Mouse (Mus musculus) midbrain, embryonic 13.5 days (tissue): ENCODE measurements around the gene Neurog1. TPM values are rescaled to one million over a fixed set of nuclear protein-coding genes. Genes with fewer than 3 reads are reported as not detected.
A peak's percentile ranks its signal among the peaks of the same experiment; 100 is the strongest.

Experiments
- ATAC-seq: fragments of 200-750 bp; cut with Nextera tagmentation; 2 replicates; pipeline ENCODE4 v1.8.0; 2017; ENCODE audit warnings: mild to moderate bottlenecking, moderate TSS enrichment, moderate library complexity
- H3K27ac ChIP-seq: fragments of 300-500 bp; sonication (generic); 2 replicates; pipeline ENCODE4 v1.5.1; 2015; ENCODE audit warnings: inconsistent platforms, mild to moderate bottlenecking, moderate library complexity
- H3K27me3 ChIP-seq: fragments of 300-500 bp; sonication (generic); 2 replicates; pipeline ENCODE4 v1.6.1; 2015; ENCODE audit warnings: mild to moderate bottlenecking, inconsistent platforms
- H3K36me3 ChIP-seq: fragments of 300-500 bp; sonication (generic); 2 replicates; pipeline ENCODE4 v1.6.1; 2015; ENCODE audit warnings: mild to moderate bottlenecking, inconsistent platforms
- H3K4me1 ChIP-seq: fragments of 300-500 bp; sonication (generic); replicated peaks from 2 replicates; pipeline ENCODE4 v1.6.1; 2015; ENCODE audit warnings: inconsistent platforms
- H3K4me2 ChIP-seq: fragments of 300-500 bp; sonication (generic); replicated peaks from 2 replicates; pipeline ENCODE4 v1.6.1; 2015; ENCODE audit warnings: moderate library complexity, mild to moderate bottlenecking, inconsistent platforms
- H3K4me3 ChIP-seq: fragments of 300-500 bp; sonication (generic); replicated peaks from 2 replicates; pipeline ENCODE4 v1.5.1; 2015; ENCODE audit warnings: mild to moderate bottlenecking, inconsistent platforms
- H3K9ac ChIP-seq: fragments of 300-500 bp; sonication (generic); replicated peaks from 2 replicates; pipeline ENCODE4 v1.6.1; 2015; ENCODE audit warnings: mild to moderate bottlenecking, inconsistent platforms
- H3K9me3 ChIP-seq: fragments of 300-500 bp; sonication (generic); 2 replicates; pipeline ENCODE4 v1.6.1; 2016; ENCODE audit warnings: mild to moderate bottlenecking, inconsistent platforms
- WGBS: fragments of 180-500 bp; shearing (Covaris S2); methylation state at CpG from one replicate; pipeline ENCODE4 v1.1.7; 2015; 5-methylcytosine and 5-hydroxymethylcytosine counted together
- polyA plus RNA-seq: library from polyadenylated mRNA; unstranded; fragments of >200 nt; fragmentation: Nextera tagmentation; extraction: Ambion mirVana; gene quantifications from 2 replicates; pipeline ENCODE4 v1.2.1, GENCODE M21; 2015

Gene Neurog1
- polyA plus RNA-seq, 1 experiment from 2014 or later: 15.8 TPM

DNA sequence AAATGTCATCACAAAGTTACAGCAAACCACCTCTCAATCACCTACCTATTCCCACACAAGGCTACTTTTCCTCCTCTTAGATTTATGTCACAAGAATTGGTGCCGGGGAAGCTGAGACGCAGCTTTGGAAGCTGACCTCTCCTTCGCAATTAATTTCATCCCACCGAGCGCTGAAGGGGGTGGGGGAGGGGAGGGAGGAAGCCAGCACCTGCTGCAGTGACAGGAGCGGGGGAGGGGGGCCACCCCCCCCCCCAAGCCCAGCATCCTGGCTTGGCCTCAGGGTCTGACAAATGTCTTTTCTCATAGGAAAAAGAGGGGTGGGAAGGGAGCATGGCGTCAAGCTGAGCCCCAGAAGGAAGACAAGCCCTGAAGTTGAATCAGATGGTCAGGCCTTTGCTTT is 23.2 kb downstream of the Neurog1 start:
- H3K27me3 ChIP-seq: peaks cover 96% of the 10 kb centered on the region
- no peaks in the 10 kb centered on the region for H3K36me3 ChIP-seq
- WGBS: 3% methylated on average over 7 of the region's 7 CpGs
- no peak overlapping the region for H3K9ac ChIP-seq
- no peak overlapping the region for H3K4me2 ChIP-seq
- no peak for ATAC-seq
- peaks cover 31% of the 10 kb centered on the region for H3K4me1 ChIP-seq
- no peaks in the 10 kb centered on the region for H3K9me3 ChIP-seq
- no peak overlapping the region for H3K27ac ChIP-seq
- H3K4me3 ChIP-seq: no peak overlapping the region

DNA sequence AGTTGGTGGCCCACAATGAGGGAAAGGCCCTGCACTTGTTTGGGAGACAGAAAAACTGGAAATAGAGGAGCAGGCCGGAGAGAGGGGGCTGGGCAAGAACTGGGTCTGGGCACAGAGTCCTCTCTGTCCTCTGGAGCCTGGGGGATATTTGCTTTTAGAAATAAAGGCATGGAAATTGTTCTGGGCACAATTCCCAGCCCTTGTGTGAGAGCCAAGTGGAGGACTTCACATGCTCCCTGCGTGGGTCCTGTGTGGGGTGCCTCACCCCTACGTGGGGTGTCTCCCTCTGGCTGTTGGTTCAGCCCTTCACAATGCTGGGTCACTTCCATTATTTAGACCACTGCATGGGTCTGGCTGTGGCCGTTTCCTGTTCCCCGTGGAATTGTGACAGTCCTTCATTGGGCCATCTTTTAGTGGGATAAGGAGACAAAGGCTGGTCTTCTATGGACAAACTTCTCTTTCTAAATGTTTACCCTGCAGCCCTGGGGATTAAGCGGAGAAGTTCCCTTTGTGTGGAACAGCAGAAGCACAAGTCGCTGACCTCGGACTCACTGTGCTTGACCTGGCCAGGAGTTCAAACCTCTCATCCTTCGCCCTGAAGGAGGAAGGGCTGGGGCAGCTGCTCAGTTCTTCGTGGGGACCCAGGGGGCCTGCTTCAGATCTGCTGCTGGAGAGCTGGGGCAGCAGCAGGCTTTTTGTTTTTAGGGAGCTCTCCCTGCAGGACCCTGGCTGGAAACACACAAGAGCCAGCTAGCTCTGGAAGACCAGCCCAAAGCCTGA is 25.6 kb downstream of the Neurog1 start:
- Histone ChIP-seq H3K4me1 (peaks cover 55% of the 10 kb centered on the region), H3K9me3 (no peaks in the 10 kb centered on the region), H3K36me3 (no peaks in the 10 kb centered on the region), H3K9ac (no peak overlapping the region), H3K4me3 (no peak overlapping the region), H3K27ac (no peak overlapping the region), H3K4me2 (no peak overlapping the region), H3K27me3 (peaks cover 94% of the 10 kb centered on the region)
- ATAC-seq: no peak
- 14% methylated on average over 10 of the region's 10 CpGs for WGBS

DNA sequence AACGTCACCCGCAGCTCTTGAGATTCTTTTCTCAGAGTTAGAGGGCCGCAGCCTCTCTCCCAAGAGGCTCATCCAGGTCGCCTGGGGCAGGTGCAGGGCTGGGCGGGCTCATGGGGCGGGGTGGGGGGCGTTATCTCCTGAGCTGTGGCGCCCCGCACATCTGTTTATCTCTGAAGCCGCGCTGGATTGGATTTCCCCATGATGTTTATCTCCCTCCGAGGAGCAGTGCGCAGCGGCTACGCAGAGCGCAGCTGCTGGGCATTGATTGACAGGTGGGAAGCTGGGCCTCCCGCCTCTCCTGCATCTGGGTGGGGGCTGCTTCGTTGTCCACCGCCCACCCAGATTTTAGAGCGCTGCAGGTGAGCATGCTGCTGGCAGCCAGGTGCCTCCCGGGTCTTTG is 28.3 kb downstream of the Neurog1 start:
- no peak for ATAC-seq
- peaks cover 84% of the 10 kb centered on the region for H3K27me3 ChIP-seq
- H3K27ac ChIP-seq: no peak overlapping the region
- no peaks in the 10 kb centered on the region for H3K9me3 ChIP-seq
- no peak overlapping the region for H3K9ac ChIP-seq
- H3K4me2 ChIP-seq: peak overlapping the region; percentile 15; the same call in 1 of the 2 replicates
- 3% methylated on average over 21 of the region's 21 CpGs for WGBS
- H3K4me3 ChIP-seq: no peak overlapping the region
- peaks cover 51% of the 10 kb centered on the region for H3K4me1 ChIP-seq
- no peaks in the 10 kb centered on the region for H3K36me3 ChIP-seq

DNA sequence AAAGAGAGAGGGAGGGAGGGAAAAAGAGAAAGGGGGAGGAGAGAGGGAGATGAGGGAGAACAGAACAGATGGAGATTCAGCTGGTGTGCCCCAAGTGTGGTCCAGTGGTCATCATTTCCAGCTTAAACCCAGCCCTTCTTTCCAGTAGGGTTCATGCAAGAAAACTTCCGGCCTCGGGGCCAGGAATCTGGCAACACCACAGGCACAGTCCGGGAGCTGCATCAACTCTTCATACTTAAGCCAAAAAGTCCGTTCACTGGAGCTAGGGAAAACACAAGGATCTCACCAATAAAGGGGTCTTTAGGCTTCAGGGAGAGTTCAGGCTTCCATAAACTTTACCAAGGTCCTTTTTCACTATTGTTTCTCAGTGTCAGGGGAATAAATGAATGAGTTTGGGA is 29.1 kb downstream of the Neurog1 start:
- 4% methylated on average over 4 of the region's 4 CpGs for WGBS
- Histone ChIP-seq H3K9ac (no peak overlapping the region), H3K4me2 (peak overlapping the region; percentile 71; the same call in 1 of the 2 replicates), H3K27ac (peak overlapping the region; percentile 85; the same call in 1 of the 2 replicates), H3K4me3 (no peak overlapping the region), H3K27me3 (peaks cover 84% of the 10 kb centered on the region), H3K4me1 (peaks cover 44% of the 10 kb centered on the region), H3K36me3 (no peaks in the 10 kb centered on the region), H3K9me3 (no peaks in the 10 kb centered on the region)
- ATAC-seq: no peak

DNA sequence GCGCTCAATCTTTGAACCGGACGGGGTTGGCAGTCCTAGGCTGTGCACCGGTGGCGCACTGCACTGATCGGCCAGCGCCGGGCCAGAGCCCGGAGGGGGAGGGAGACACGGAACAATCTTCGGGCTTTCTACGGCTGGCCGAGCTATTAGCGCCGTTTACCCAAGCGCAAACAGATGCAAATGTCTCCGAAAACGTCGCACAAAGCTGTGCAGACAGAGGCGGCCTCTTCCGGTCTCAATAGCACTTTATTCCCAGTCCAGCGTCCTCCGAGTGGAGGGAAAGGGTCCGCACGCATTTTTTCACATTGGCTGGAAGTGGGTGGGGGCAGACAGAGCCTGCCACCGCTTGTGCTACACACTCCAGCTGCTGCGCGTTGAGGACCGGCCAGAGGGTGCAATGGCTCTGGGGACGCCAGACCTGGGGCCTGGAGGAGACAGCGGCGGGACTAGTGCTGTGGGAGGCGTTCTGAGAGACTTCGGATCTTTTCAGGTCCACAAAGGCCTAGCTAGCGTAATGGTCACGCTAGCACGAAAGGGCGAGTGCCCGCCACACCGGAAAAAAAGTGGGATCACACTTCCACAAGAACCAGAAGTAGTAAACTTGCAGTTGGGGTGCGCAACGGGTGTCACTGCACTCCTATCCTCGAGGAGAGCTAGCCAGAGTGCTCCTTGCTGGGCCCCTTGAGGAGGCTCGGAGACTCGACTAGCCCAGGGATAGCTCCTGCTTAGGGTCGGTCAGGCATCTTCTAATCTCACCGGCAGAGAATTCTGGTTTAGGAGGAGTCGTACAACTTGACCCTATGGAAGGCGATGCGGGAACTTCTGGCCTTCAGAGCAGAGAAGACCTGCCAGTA is 29.7 kb downstream of the Neurog1 start:
- peaks cover 82% of the 10 kb centered on the region for H3K27me3 ChIP-seq
- H3K4me2 ChIP-seq: peak overlapping the region; percentile 71
- WGBS: 2% methylated on average over 50 of the region's 50 CpGs
- ATAC-seq: peak; percentile 86
- H3K4me3 ChIP-seq: peak overlapping the region; percentile 37
- H3K9me3 ChIP-seq: no peaks in the 10 kb centered on the region
- H3K27ac ChIP-seq: peak overlapping the region; percentile 85
- H3K4me1 ChIP-seq: peaks cover 44% of the 10 kb centered on the region
- H3K9ac ChIP-seq: peak overlapping the region; percentile 54
- no peaks in the 10 kb centered on the region for H3K36me3 ChIP-seq

DNA sequence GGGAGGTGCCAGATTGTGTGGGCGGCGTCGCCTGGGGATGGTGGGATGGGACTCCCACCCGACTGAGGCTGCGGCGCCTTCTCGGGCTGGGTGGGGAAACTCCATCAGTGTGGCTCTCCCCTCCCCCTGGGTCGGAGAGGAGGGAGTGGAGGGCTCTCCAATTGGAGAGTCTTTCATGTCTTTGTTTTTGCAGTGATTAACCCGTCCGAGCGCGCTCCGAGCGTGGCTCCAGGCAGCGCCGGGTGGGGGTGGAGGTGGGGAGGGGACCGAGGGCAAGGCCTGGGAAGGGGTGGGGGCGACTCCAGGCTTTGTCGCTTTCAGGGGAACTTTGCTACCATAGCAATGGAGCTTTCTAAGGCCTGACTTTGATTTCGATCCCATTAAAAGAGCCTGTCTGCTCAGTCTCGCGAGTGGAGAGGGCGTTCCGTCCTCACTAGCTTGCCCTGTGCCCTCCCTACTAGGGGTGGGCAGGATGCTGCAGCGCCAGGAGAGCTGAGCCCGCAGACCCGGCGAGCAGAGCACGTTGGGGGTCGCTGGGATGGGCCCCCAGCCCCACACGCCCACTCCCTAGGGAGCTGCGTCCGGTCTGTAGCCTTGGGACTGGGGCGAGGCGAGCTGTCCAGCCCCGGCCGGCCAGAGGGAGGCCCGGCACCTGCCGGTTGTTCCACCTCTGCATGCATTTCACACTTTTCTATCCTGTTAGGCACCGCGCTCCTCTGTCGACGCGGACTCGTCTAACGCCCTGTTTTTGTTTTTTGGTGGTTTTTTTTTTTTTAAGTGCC is 30.6 kb downstream of the Neurog1 start:
- under 1% methylated on average over 46 of the region's 46 CpGs for WGBS
- Histone ChIP-seq H3K27ac (peak overlapping the region; percentile 85), H3K9ac (peak overlapping the region; percentile 54), H3K27me3 (peaks cover 82% of the 10 kb centered on the region), H3K4me1 (peaks cover 47% of the 10 kb centered on the region), H3K9me3 (no peaks in the 10 kb centered on the region), H3K36me3 (no peaks in the 10 kb centered on the region), H3K4me2 (peak overlapping the region; percentile 71), H3K4me3 (peak overlapping the region; percentile 37)
- ATAC-seq: peak; percentile 85

DNA sequence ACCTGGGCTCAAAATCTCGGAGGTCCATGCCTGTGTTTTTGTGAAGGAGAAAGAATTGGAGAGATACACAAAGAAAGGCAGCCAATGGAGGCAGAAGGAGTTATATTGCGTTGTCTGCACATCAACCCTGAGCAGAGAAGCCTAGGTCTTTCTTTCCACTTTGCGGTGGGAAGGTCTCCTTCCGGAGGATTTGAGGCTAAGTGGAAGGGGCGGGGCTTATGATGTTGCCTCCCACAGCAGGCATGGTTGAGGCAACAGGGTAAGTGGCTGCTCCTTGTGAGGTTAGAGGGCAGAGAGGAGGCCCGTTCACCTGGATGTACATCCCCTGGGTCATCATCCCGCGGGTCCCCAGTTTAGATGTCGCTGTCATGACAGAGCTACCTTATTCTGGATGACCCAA is 32.7 kb downstream of the Neurog1 start:
- Histone ChIP-seq H3K36me3 (no peaks in the 10 kb centered on the region), H3K4me2 (no peak overlapping the region), H3K4me1 (peaks cover 60% of the 10 kb centered on the region), H3K27ac (no peak overlapping the region), H3K9ac (no peak overlapping the region), H3K27me3 (peaks cover 78% of the 10 kb centered on the region), H3K4me3 (no peak overlapping the region), H3K9me3 (no peaks in the 10 kb centered on the region)
- ATAC-seq: no peak
- WGBS: 57% methylated on average over 9 of the region's 9 CpGs

DNA sequence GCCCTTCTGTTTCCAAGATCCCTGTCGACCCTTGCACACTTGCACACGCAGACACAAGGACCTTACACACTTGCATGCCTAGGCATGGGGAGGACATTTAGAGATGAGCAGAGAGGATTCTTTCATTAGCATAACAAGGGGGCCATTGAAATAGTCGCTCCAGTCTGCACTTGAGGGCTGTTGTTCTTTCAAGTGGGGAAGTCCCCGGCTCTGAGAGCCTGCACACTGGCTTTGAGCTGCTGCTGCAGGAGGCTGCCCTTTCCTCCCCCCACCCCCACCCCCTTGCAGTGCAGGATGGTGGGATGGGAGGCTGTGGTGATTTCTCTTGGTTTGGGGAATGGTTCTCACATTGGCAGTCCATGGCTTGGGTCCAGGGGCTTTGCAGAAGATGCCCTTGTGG is 35.9 kb downstream of the Neurog1 start:
- Histone ChIP-seq H3K9ac (no peak overlapping the region), H3K9me3 (peaks cover under 1% of the 10 kb centered on the region; the same call in 1 of the 2 replicates), H3K4me2 (no peak overlapping the region), H3K4me3 (no peak overlapping the region), H3K27ac (0 out of 2 replicates have a peak overlapping the region, but pooled peaks have one; percentile 27), H3K4me1 (peaks cover 34% of the 10 kb centered on the region), H3K36me3 (no peaks in the 10 kb centered on the region; the same call in 1 of the 2 replicates), H3K27me3 (peaks cover 84% of the 10 kb centered on the region)
- 0 out of 2 replicates have a peak, but pooled peaks have one; percentile 34 for ATAC-seq
- WGBS: 2% methylated on average over 4 of the region's 4 CpGs

DNA sequence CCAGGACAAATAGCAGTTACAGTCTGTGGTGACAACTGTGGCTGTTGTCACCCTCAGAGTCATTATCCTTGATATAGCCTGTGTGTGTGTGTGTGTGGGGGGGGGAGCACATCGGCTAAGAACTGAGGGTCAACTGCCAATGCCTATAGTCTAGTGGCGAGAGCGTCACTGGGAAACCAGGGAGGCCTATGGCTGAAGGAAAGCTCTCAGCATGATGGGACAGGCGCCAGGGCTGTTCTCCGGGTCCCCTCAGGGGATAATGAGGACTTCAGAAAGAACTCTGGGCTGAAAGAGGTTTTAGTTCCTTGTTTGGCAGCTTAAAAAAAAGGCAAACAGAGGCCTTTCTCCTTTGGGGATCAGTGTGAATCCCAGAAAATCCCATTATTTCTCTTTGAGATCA is 37.3 kb downstream of the Neurog1 start:
- Histone ChIP-seq H3K4me3 (no peak overlapping the region), H3K36me3 (peaks cover 7% of the 10 kb centered on the region; the same call in 1 of the 2 replicates), H3K27me3 (peaks cover 89% of the 10 kb centered on the region), H3K27ac (no peak overlapping the region), H3K4me2 (no peak overlapping the region), H3K4me1 (peaks cover 31% of the 10 kb centered on the region), H3K9ac (no peak overlapping the region), H3K9me3 (peaks cover 6% of the 10 kb centered on the region; the same call in 1 of the 2 replicates)
- 0 out of 2 replicates have a peak, but pooled peaks have one; percentile 38 for ATAC-seq
- WGBS: 15% methylated on average over 5 of the region's 5 CpGs

DNA sequence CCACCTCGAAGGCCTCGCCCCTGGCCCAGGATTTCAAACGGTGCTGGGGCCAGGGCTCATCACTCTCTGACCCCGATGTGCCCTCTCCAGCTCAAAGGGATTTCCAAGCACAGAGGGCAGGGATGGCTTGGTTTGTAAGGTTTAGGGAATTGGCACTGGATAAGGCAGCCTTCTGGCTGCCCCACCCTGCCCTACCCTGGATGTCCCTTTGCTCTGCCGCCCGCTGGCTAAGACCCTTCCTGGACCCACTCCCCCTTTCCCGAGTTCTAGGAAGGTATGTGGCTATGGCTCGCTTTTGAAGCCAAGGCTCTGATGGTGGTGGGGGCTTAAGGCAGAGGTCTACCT is 42.9 kb downstream of the Neurog1 start:
- H3K4me2 ChIP-seq: peak overlapping the region; percentile 41
- peak overlapping the region; percentile 62; the same call in 1 of the 2 replicates for H3K27ac ChIP-seq
- no peak overlapping the region for H3K4me3 ChIP-seq
- H3K9ac ChIP-seq: 0 out of 2 replicates have a peak overlapping the region, but pooled peaks have one; percentile 19
- H3K9me3 ChIP-seq: peaks cover 6% of the 10 kb centered on the region; the same call in 1 of the 2 replicates
- no peak; the same call in none of the 2 replicates for ATAC-seq
- peaks cover 81% of the 10 kb centered on the region for H3K27me3 ChIP-seq
- H3K4me1 ChIP-seq: peaks cover 19% of the 10 kb centered on the region
- peaks cover 7% of the 10 kb centered on the region; the same call in 1 of the 2 replicates for H3K36me3 ChIP-seq
- WGBS: 6% methylated on average over 8 of the region's 8 CpGs
